Mouse (Mus musculus) kidney, postnatal 10 days (tissue): ENCODE data around the gene Ube3b.
A peak's percentile ranks its signal among the peaks of the same experiment; 100 is the strongest.

ENCODE experiments used
- DNase-seq: peaks from one replicate; pipeline ENCODE4 v3.0.0; 2021; ENCODE audit warnings: mixed read lengths

Ube3b gene

GRCm38 (mm10) chr5:114428621-114429020 lies 48.2 kb downstream of the Ube3b start:
- no peak for DNase-seq

DNA sequence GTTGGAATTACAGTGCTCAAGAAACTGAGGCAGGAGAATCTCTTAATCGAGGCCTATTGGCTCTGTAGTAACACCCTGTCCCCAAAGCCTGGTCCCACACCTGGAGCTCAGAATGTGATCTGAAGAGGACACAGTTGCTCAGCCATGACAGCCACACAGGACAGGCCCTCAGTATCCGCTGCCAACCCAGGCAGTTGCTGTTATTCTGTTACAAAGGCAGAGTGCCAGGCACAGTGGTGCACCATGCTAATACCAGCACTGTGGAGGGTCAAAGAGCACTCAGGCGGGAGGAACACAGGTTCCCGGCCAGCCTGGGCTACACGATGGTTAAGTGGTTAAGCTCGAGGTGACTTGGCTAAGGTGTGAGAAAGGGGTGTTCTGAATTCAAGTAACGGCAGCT lies 49.4 kb downstream of the Ube3b start:
- no peak for DNase-seq

GRCm38 (mm10) chr5:114434359-114434758 lies 54.0 kb downstream of the Ube3b start:
- DNase-seq, result no peak

DNA sequence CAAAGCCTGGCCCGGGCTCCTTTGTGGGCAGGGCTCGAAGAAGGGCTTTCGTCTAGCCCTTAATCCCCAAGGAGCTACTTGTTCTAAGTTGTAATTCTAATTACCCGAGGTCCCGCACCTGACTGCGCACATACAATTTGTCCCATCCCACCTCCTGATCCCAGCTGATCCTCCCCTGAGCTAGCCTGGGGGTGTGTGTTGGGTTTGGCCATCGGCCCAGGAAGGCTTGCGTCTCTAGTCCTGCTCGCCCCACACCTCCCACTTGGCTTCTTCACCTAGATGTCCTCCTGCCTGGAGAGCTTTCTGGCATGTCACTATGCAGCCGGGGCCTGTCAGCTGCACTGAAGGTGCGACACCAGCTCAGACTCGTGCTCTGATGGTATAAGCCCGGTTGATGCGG lies 55.2 kb downstream of the Ube3b start:
- no peak for DNase-seq

- DNase-seq, result peak; percentile 99
Observed at GRCm38 (mm10) chr5:114443566-114444367, 63.4 kb downstream of the Ube3b start, which contains the start of the genes Mmab and Mvk. Mmab (minus strand) TSS chr5:114444060. Mvk (plus strand) TSS chr5:114444269.

- DNase-seq, result no peak
Observed at GRCm38 (mm10) chr5:114444368-114444692, 63.9 kb downstream of the Ube3b start.

DNA sequence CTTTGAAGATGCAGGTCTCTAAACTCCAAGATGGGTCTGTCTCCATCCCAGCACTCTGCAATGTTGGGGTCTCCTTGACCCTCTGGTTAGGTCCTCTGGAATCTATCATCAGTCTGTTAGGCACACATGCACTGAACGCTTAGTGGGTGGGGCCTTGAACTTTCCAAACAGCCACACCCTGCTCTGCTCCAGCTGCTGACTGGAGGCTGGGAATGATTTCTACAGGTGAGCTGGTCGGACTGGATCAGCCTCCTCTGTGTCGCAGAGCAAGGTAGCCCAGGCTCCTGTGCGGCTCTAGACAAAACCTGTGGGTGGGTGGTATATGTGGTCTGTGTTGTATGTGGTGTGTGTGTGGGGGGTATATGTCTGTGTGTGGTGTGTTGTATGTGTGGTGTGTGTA lies 68.6 kb downstream of the Ube3b start:
- no peak for DNase-seq

- DNase-seq, result no peak
Observed at GRCm38 (mm10) chr5:114456287-114456686, 75.9 kb downstream of the Ube3b start.

DNA sequence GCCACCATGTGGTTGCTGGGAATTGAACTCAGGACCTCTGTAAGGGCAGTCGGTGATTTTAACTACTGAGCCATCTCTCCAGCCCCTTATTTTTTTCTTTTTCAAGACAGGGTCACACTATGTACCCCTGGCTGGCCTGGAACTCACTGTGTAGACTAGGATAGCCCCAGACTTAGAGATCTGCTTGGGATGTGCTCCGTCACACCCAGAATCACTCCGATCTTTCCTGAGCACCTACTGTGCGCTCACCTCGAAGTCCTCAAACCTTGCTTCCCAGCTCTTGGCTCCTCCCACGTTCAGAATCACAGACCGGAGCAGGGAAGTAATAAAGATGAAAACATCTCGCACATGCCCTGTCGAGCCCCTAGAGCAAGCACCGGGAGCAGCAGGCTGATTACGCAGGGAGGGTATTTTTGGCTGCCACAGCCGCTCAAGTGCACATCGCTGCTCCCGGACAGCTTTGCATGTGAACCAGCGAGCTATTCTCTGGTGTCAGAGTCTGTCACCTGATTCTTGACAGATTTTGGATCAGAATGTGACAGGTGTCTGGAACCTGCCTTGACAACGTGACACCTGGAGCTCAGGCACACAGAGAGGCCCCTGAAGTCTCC lies 76.7 kb downstream of the Ube3b start:
- DNase-seq, result no peak

- peak; percentile 92 for DNase-seq
Observed at GRCm38 (mm10) chr5:114461238-114461637, 80.8 kb downstream of the Ube3b start.

GRCm38 (mm10) chr5:114462067-114463040 lies 81.9 kb downstream of the Ube3b start:
- peak; percentile 38 for DNase-seq

GRCm38 (mm10) chr5:114464561-114464960 lies 84.2 kb downstream of the Ube3b start:
- DNase-seq, result no peak

DNA sequence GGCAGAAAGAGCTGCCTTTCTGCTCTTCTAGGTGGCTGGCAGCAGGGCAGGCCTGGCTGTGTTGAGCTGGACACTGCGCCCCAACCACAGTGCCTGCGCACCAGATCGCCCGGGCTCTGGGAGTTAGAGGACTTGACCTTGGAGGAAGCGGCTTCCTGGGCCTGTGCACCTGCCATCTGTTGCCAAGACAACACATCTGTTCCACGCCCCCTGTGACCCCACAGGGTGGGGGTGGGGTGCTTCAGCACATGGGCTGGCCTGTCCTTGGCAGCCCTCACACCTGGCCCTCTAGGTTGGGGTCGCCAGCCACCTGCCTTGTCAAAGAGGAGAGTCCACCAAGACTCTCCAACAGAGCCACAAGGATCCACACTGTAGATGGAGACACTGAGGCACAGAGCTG lies 85.2 kb downstream of the Ube3b start:
- DNase-seq, result peak; percentile 39

- DNase-seq, result peak; percentile 49
Observed at GRCm38 (mm10) chr5:114467019-114467418, 86.6 kb downstream of the Ube3b start.

DNA sequence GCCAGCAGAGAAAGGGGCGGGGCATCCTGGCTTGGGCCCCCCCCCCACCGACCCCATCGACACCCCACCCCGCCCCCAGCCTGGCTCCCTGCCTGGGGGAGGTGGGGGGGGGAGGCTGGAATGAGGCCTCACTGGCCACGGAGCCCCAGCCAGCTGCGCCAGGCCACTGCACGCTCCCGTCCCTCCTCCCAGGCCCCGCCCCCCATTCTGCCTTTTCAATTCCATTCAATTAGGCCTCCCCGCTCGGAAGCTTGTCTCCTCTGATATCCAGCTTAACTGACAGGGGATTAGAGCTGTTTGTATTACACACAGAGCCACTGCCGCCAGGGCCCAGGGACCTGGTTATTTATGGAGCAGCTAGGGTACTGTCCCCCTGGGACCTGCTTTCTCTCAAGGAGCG lies 87.0 kb downstream of the Ube3b start:
- DNase-seq, result peak; percentile 91

DNA sequence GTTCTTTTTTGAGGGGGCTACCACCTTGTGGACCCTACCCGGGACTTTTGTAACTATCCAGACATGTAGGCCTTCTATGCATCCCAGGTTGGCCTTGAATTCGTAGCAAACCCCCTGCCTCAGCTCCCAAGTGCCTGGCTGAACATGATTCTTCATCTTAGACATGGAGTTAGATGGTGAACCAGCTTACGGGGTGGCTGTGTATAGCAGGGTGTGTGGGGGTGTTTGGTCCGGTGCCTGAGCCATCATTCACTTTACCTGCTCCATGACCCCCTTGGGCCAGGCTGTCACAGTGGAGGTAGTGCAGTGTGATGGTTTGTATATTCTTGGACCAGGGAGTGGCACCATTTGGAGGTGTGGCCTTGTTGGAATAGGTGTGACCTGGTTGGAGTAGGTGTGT lies 87.6 kb downstream of the Ube3b start:
- DNase-seq, result no peak

DNA sequence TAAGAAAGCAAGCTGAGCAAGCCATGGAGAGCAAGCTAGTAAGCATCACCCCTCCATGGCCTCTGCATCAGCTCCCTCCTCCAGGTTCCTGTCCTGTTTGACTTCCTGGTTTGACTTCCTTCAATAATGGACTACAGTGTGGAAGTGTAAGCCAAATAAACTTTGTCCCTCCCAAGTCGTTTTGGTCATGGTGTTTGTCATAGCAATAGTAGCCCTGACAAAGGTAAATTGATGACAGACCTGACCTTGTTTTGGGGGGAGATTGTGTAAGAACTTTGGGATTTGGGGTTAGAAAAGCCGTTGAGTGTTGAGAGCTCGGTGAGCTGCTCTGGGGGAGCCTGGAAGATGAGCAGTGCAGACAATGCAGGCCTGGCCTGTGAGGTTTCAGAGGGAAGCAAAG lies 90.0 kb downstream of the Ube3b start:
- DNase-seq, result no peak
